Mouse (Mus musculus): ENCODE measurements at regions not wholly inside any gene's neighbourhood (a gene's known extent, or its start where the extent isn't known, plus 50 kb on each side); places are given as distances from the start of the nearest gene placed in this dataset.

DNA sequence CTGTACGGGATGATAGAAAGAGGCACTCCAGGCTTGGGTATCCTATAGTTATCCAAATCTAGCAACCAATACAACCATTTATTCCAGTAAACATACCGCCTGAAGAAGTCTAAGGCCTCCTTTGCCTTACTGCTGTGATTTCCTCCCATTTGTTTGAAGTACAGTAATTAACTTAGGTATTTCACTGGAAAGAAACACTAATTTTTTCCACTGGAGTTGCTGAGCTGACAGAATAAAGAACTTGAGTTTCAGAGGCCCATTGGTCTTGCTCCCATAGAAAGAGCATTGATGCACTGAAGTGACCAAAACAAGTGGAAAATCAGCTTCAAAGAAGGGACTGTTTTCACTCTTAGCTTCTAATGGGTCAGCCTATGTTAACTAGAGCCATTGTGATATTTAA is 1100.8 kb upstream of the Gm7489 start:
- Histone ChIP-seq H3K4me3 (ENCODE audit: low read depth, low read length) (no peak overlapping the region), H3K36me3 (ENCODE audit: control insufficient read depth, insufficient read depth) (no peaks in the 10 kb centered on the region), H3K9ac (ENCODE audit: low read depth, low read length) (no peak overlapping the region), H3K4me2 (replicated peaks; ENCODE audit: low read depth) (no peak overlapping the region), H3K27ac (ENCODE audit: low read depth, low read length) (no peak overlapping the region), H3K4me1 (replicated peaks; ENCODE audit: control insufficient read depth, insufficient read depth, low read length) (no peaks in the 10 kb centered on the region), H3K9me3 (ENCODE audit: control insufficient read depth) (no peaks in the 10 kb centered on the region), H3K27me3 (replicated peaks; ENCODE audit: control insufficient read depth, insufficient read depth, low read length) (no peaks in the 10 kb centered on the region)
- no peak for TF ChIP-seq CTCF (IDR thresholded peaks at IDR 0.05; ENCODE audit: low read depth)
- no peak for ATAC-seq
- 90% methylated on average over 2 of the region's 2 CpGs for whole genome bisulfite sequencing

- no peak overlapping the region for H3K9ac ChIP-seq (ENCODE audit: low read depth, low read length)
- no peak for ATAC-seq
- no peaks in the 10 kb centered on the region for H3K36me3 ChIP-seq (ENCODE audit: control insufficient read depth, insufficient read depth)
- H3K27me3 ChIP-seq (replicated peaks; ENCODE audit: control insufficient read depth, insufficient read depth, low read length) = no peaks in the 10 kb centered on the region
- H3K9me3 ChIP-seq (ENCODE audit: control insufficient read depth) = no peaks in the 10 kb centered on the region
- no peak overlapping the region for H3K27ac ChIP-seq (ENCODE audit: low read depth, low read length)
- H3K4me3 ChIP-seq (ENCODE audit: low read depth, low read length) = no peak overlapping the region
- no peaks in the 10 kb centered on the region for H3K4me1 ChIP-seq (replicated peaks; ENCODE audit: control insufficient read depth, insufficient read depth, low read length)
- TF ChIP-seq CTCF (IDR thresholded peaks at IDR 0.05; ENCODE audit: low read depth) = no peak
- WGBS = 78% methylated on average over 3 of the region's 3 CpGs
- H3K4me2 ChIP-seq (replicated peaks; ENCODE audit: low read depth) = no peak overlapping the region
Measured at GRCm38 (mm10) chr15:52785196-52785595, 1099.5 kb upstream of the Gm7489 start.

- Histone ChIP-seq H3K4me2 (replicated peaks; ENCODE audit: low read depth) (no peak overlapping the region), H3K36me3 (ENCODE audit: control insufficient read depth, insufficient read depth) (no peaks in the 10 kb centered on the region), H3K27ac (ENCODE audit: low read depth, low read length) (no peak overlapping the region), H3K4me1 (replicated peaks; ENCODE audit: control insufficient read depth, insufficient read depth, low read length) (no peaks in the 10 kb centered on the region), H3K9ac (ENCODE audit: low read depth, low read length) (no peak overlapping the region), H3K4me3 (ENCODE audit: low read depth, low read length) (no peak overlapping the region), H3K9me3 (ENCODE audit: control insufficient read depth) (no peaks in the 10 kb centered on the region), H3K27me3 (replicated peaks; ENCODE audit: control insufficient read depth, insufficient read depth, low read length) (no peaks in the 10 kb centered on the region)
- WGBS = 81% methylated on average over 8 of the region's 8 CpGs
- no peak for TF ChIP-seq CTCF (IDR thresholded peaks at IDR 0.05; ENCODE audit: low read depth)
- ATAC-seq = no peak
Measured at GRCm38 (mm10) chr15:52785976-52786375, 1098.7 kb upstream of the Gm7489 start.

GRCm38 (mm10) chr15:52805479-52806199 is 1079.1 kb upstream of the Gm7489 start:
- ATAC-seq = no peak
- H3K4me2 ChIP-seq (replicated peaks; ENCODE audit: low read depth) = no peak overlapping the region
- H3K27me3 ChIP-seq (replicated peaks; ENCODE audit: control insufficient read depth, insufficient read depth, low read length) = no peaks in the 10 kb centered on the region
- H3K9ac ChIP-seq (ENCODE audit: low read depth, low read length) = no peak overlapping the region
- no peak overlapping the region for H3K4me3 ChIP-seq (ENCODE audit: low read depth, low read length)
- 75% methylated on average over 4 of the region's 4 CpGs for WGBS
- H3K27ac ChIP-seq (ENCODE audit: low read depth, low read length) = no peak overlapping the region
- no peaks in the 10 kb centered on the region for H3K36me3 ChIP-seq (ENCODE audit: control insufficient read depth, insufficient read depth)
- H3K9me3 ChIP-seq (ENCODE audit: control insufficient read depth) = no peaks in the 10 kb centered on the region
- TF ChIP-seq CTCF (IDR thresholded peaks at IDR 0.05; ENCODE audit: low read depth) = no peak
- H3K4me1 ChIP-seq (replicated peaks; ENCODE audit: control insufficient read depth, insufficient read depth, low read length) = no peaks in the 10 kb centered on the region

GRCm38 (mm10) chr15:52808622-52809021 is 1076.1 kb upstream of the Gm7489 start:
- WGBS = 76% methylated on average over 3 of the region's 3 CpGs
- no peaks in the 10 kb centered on the region for H3K36me3 ChIP-seq (ENCODE audit: control insufficient read depth, insufficient read depth)
- no peaks in the 10 kb centered on the region for H3K4me1 ChIP-seq (replicated peaks; ENCODE audit: control insufficient read depth, insufficient read depth, low read length)
- H3K9ac ChIP-seq (ENCODE audit: low read depth, low read length) = no peak overlapping the region
- no peak for ATAC-seq
- peak; percentile 53 for TF ChIP-seq CTCF (IDR thresholded peaks at IDR 0.05; ENCODE audit: low read depth)
- no peaks in the 10 kb centered on the region for H3K27me3 ChIP-seq (replicated peaks; ENCODE audit: control insufficient read depth, insufficient read depth, low read length)
- no peak overlapping the region for H3K27ac ChIP-seq (ENCODE audit: low read depth, low read length)
- H3K4me2 ChIP-seq (replicated peaks; ENCODE audit: low read depth) = no peak overlapping the region
- H3K9me3 ChIP-seq (ENCODE audit: control insufficient read depth) = no peaks in the 10 kb centered on the region
- H3K4me3 ChIP-seq (ENCODE audit: low read depth, low read length) = no peak overlapping the region

GRCm38 (mm10) chr15:52820796-52821195 is 1063.9 kb upstream of the Gm7489 start:
- Histone ChIP-seq H3K4me2 (replicated peaks; ENCODE audit: low read depth) (no peak overlapping the region), H3K9me3 (ENCODE audit: control insufficient read depth) (no peaks in the 10 kb centered on the region), H3K9ac (ENCODE audit: low read depth, low read length) (no peak overlapping the region), H3K4me1 (replicated peaks; ENCODE audit: control insufficient read depth, insufficient read depth, low read length) (no peaks in the 10 kb centered on the region), H3K36me3 (ENCODE audit: control insufficient read depth, insufficient read depth) (no peaks in the 10 kb centered on the region), H3K4me3 (ENCODE audit: low read depth, low read length) (no peak overlapping the region), H3K27ac (ENCODE audit: low read depth, low read length) (no peak overlapping the region), H3K27me3 (replicated peaks; ENCODE audit: control insufficient read depth, insufficient read depth, low read length) (no peaks in the 10 kb centered on the region)
- ATAC-seq = no peak
- TF ChIP-seq CTCF (IDR thresholded peaks at IDR 0.05; ENCODE audit: low read depth) = no peak
- WGBS = 83% methylated on average over 6 of the region's 6 CpGs

All from intestine, postnatal 0 days (tissue).